Mouse (Mus musculus) MEL (cell line): ENCODE data around the gene Slc2a1. TPM values are rescaled to one million over a fixed set of nuclear protein-coding genes. Genes with fewer than 3 reads are reported as not detected.

Experiments
- DNase-seq: peaks from one replicate; pipeline ENCODE4 v3.0.0; 2011; ENCODE audit warnings: low read depth, low spot score
- H3K27ac ChIP-seq: 2 replicates; pipeline ENCODE4 v1.5.1; 2012; ENCODE audit warnings: low read depth, mild to moderate bottlenecking, control low read depth, low read length, moderate library complexity; ENCODE audit not compliant: control insufficient read depth
- H3K27me3 ChIP-seq, 2 experiments: fragments of 150-350 bp in 1 of 2; sonication (generic) in 1 of 2; 2 replicates each; pipeline ENCODE4 v1.6.1; 2012; ENCODE audit warnings: low read length in 2 of 2, mild to moderate bottlenecking in 2 of 2, improper control_type of control experiment in 1 of 2, moderate library complexity in 1 of 2; ENCODE audit not compliant: insufficient read depth in 2 of 2, control insufficient read depth in 1 of 2
- H3K36me3 ChIP-seq, 2 experiments: 2 replicates each; pipeline ENCODE4 v1.6.1; 2012 to 2014; ENCODE audit warnings: low read length in 2 of 2, improper control_type of control experiment in 1 of 2, inconsistent platforms in 1 of 2, mild to moderate bottlenecking in 1 of 2; ENCODE audit not compliant: insufficient read depth in 2 of 2, control insufficient read depth in 1 of 2
- H3K4me1 ChIP-seq, 2 experiments: fragments of 150-350 bp in 1 of 2; sonication (generic) in 1 of 2; 2 replicates each; pipeline ENCODE4 v1.6.1; 2012; ENCODE audit warnings: low read length in 2 of 2, improper control_type of control experiment in 1 of 2, mild to moderate bottlenecking in 1 of 2; ENCODE audit not compliant: insufficient read depth in 2 of 2, control insufficient read depth in 1 of 2
- H3K4me3 ChIP-seq, 2 experiments: fragments of 150-350 bp in 1 of 2; sonication (generic) in 1 of 2; 2 replicates each; pipeline ENCODE4 v1.5.1; 2012; ENCODE audit warnings: low read depth in 2 of 2, low read length in 2 of 2, mild to moderate bottlenecking in 2 of 2, moderate library complexity in 2 of 2, control low read depth in 1 of 2, improper control_type of control experiment in 1 of 2; ENCODE audit not compliant: control insufficient read depth in 1 of 2, insufficient read depth in 1 of 2
- H3K79me2 ChIP-seq: 2 replicates; pipeline ENCODE4 v1.6.1; 2012; ENCODE audit warnings: mild to moderate bottlenecking, low read length, moderate library complexity; ENCODE audit not compliant: control insufficient read depth, poor library complexity, insufficient read depth
- H3K9ac ChIP-seq: 2 replicates; pipeline ENCODE4 v1.6.1; 2012; ENCODE audit warnings: low read depth, mild to moderate bottlenecking, control low read depth, low read length, moderate library complexity; ENCODE audit not compliant: control insufficient read depth, poor library complexity, severe bottlenecking
- H3K9me3 ChIP-seq: fragments of 150-350 bp; sonication (generic); replicated peaks from 2 replicates; pipeline ENCODE4 v1.6.1; 2012; ENCODE audit warnings: mild to moderate bottlenecking, low read length, improper control_type of control experiment, moderate library complexity; ENCODE audit not compliant: insufficient read depth
- BHLHE40 ChIP-seq: IDR thresholded peaks from 2 replicates; pipeline ENCODE4 v1.6.1; 2012; ENCODE audit warnings: low read depth, mild to moderate bottlenecking, inconsistent platforms, low read length, improper control_type of control experiment, borderline replicate concordance
- CHD1 ChIP-seq: IDR thresholded peaks from 2 replicates; pipeline ENCODE4 v1.6.1; 2012; ENCODE audit warnings: low read depth, mild to moderate bottlenecking, inconsistent platforms, low read length, improper control_type of control experiment
- CHD2 ChIP-seq: IDR thresholded peaks from 2 replicates; pipeline ENCODE4 v1.6.1; 2011; ENCODE audit warnings: low read length, improper control_type of control experiment
- CTCF ChIP-seq, 3 experiments: IDR thresholded peaks in 2 of 3; conservative IDR thresholded peaks in 1 of 3; 2 replicates each; pipeline ENCODE4 v1.5.1; 2011 to 2012; ENCODE audit warnings: low read length in 3 of 3, low read depth in 2 of 3, mild to moderate bottlenecking in 2 of 3, improper control_type of control experiment in 1 of 3, inconsistent platforms in 1 of 3, mixed read lengths in 1 of 3, moderate library complexity in 1 of 3; ENCODE audit not compliant: control insufficient read depth in 1 of 3, insufficient read depth in 1 of 3, poor library complexity in 1 of 3, severe bottlenecking in 1 of 3
- E2F4 ChIP-seq: IDR thresholded peaks from 2 replicates; pipeline ENCODE4 v1.6.1; 2011; ENCODE audit warnings: low read depth, low read length, improper control_type of control experiment, borderline replicate concordance
- ELF1 ChIP-seq: IDR thresholded peaks from 2 replicates; pipeline ENCODE4 v1.6.1; 2014; ENCODE audit warnings: low read depth, mild to moderate bottlenecking, inconsistent platforms, low read length, improper control_type of control experiment, moderate library complexity
- EP300 ChIP-seq, 2 experiments: IDR thresholded peaks; 2 replicates each; pipeline ENCODE4 v1.6.1; 2011; ENCODE audit warnings: improper control_type of control experiment in 2 of 2, low read length in 2 of 2, low read depth in 1 of 2, mild to moderate bottlenecking in 1 of 2
- ETS1 ChIP-seq: IDR thresholded peaks from 2 replicates; pipeline ENCODE4 v1.6.1; 2012; ENCODE audit warnings: low read depth, mild to moderate bottlenecking, inconsistent platforms, low read length, improper control_type of control experiment, moderate library complexity
- GABPA ChIP-seq: IDR thresholded peaks from 2 replicates; pipeline ENCODE4 v1.6.1; 2012; ENCODE audit warnings: low read depth, mild to moderate bottlenecking, inconsistent platforms, low read length, improper control_type of control experiment, moderate library complexity
- HCFC1 ChIP-seq: IDR thresholded peaks from 2 replicates; pipeline ENCODE4 v1.6.1; 2012; ENCODE audit warnings: low read depth, mild to moderate bottlenecking, inconsistent platforms, low read length, improper control_type of control experiment, moderate library complexity
- MAFK ChIP-seq: IDR thresholded peaks from 2 replicates; pipeline ENCODE4 v1.6.1; 2011; ENCODE audit warnings: low read depth, mild to moderate bottlenecking, low read length, improper control_type of control experiment, borderline replicate concordance
- MAX ChIP-seq: IDR thresholded peaks from 2 replicates; pipeline ENCODE4 v1.6.1; 2011; ENCODE audit warnings: low read length, improper control_type of control experiment
- MAZ ChIP-seq: IDR thresholded peaks from 2 replicates; pipeline ENCODE4 v1.6.1; 2012; ENCODE audit warnings: low read depth, mild to moderate bottlenecking, inconsistent platforms, low read length, improper control_type of control experiment
- MXI1 ChIP-seq: IDR thresholded peaks from 2 replicates; pipeline ENCODE4 v1.6.1; 2011; ENCODE audit warnings: mild to moderate bottlenecking, low read depth, low read length, improper control_type of control experiment
- MYB ChIP-seq: IDR thresholded peaks from 2 replicates; pipeline ENCODE4 v1.6.1; 2011; ENCODE audit warnings: mild to moderate bottlenecking, low read depth, low read length, improper control_type of control experiment
- MYC ChIP-seq: IDR thresholded peaks from 2 replicates; pipeline ENCODE4 v1.6.1; 2011; ENCODE audit warnings: low read depth, mild to moderate bottlenecking, low read length, improper control_type of control experiment, moderate library complexity
- NRF1 ChIP-seq: IDR thresholded peaks from 2 replicates; pipeline ENCODE4 v1.6.1; 2014; ENCODE audit warnings: low read depth, mild to moderate bottlenecking, inconsistent platforms, low read length, improper control_type of control experiment, moderate library complexity; ENCODE audit not compliant: poor library complexity, insufficient read depth, severe bottlenecking
- POLR2AphosphoS2 ChIP-seq: IDR thresholded peaks from 2 replicates; pipeline ENCODE4 v1.6.1; 2011; ENCODE audit warnings: low read length, improper control_type of control experiment
- POLR2AphosphoS5 ChIP-seq: IDR thresholded peaks from 2 replicates; pipeline ENCODE4 v1.6.1; 2012; ENCODE audit warnings: low read depth, borderline replicate concordance, mild to moderate bottlenecking, inconsistent platforms, low read length, moderate library complexity, mixed read lengths
- RAD21 ChIP-seq: IDR thresholded peaks from 2 replicates; pipeline ENCODE4 v1.6.1; 2011; ENCODE audit warnings: mild to moderate bottlenecking, low read depth, low read length, improper control_type of control experiment
- RCOR1 ChIP-seq: IDR thresholded peaks from 2 replicates; pipeline ENCODE4 v1.6.1; 2012; ENCODE audit warnings: low read depth, mild to moderate bottlenecking, inconsistent platforms, low read length, improper control_type of control experiment
- SIN3A ChIP-seq: IDR thresholded peaks from 2 replicates; pipeline ENCODE4 v1.6.1; 2012; ENCODE audit warnings: low read length, improper control_type of control experiment, inconsistent platforms
- SMC3 ChIP-seq: IDR thresholded peaks from 2 replicates; pipeline ENCODE4 v1.6.1; 2011; ENCODE audit warnings: low read depth, low read length, improper control_type of control experiment
- TAL1 ChIP-seq: IDR thresholded peaks from 2 replicates; pipeline ENCODE4 v1.6.1; 2012; ENCODE audit warnings: mild to moderate bottlenecking, inconsistent platforms, low read length, moderate library complexity, mixed read lengths
- TBP ChIP-seq: IDR thresholded peaks from 2 replicates; pipeline ENCODE4 v1.8.0; 2011; ENCODE audit warnings: low read depth, low read length, improper control_type of control experiment
- USF1 ChIP-seq: IDR thresholded peaks from 2 replicates; pipeline ENCODE4 v1.6.1; 2014; ENCODE audit warnings: low read depth, mild to moderate bottlenecking, inconsistent platforms, low read length, improper control_type of control experiment, moderate library complexity
- USF2 ChIP-seq, 2 experiments: IDR thresholded peaks; 2 replicates each; pipeline ENCODE4 v1.6.1; 2011 to 2012; ENCODE audit warnings: improper control_type of control experiment in 2 of 2, low read length in 2 of 2, borderline replicate concordance in 1 of 2, inconsistent platforms in 1 of 2, low read depth in 1 of 2, mild to moderate bottlenecking in 1 of 2; ENCODE audit not compliant: insufficient read depth in 1 of 2
- ZC3H11A ChIP-seq: IDR thresholded peaks from 2 replicates; pipeline ENCODE4 v1.6.1; 2012; ENCODE audit warnings: low read depth, mild to moderate bottlenecking, inconsistent platforms, low read length, improper control_type of control experiment
- ZKSCAN1 ChIP-seq: IDR thresholded peaks from 2 replicates; pipeline ENCODE4 v1.6.1; 2012; ENCODE audit warnings: low read depth, mild to moderate bottlenecking, inconsistent platforms, low read length, improper control_type of control experiment, moderate library complexity
- ZNF384 ChIP-seq: IDR thresholded peaks from 2 replicates; pipeline ENCODE4 v1.6.1; 2012; ENCODE audit warnings: low read depth, mild to moderate bottlenecking, inconsistent platforms, low read length, improper control_type of control experiment
- polyA plus RNA-seq, 2 experiments: library from polyadenylated mRNA; stranded (reverse) in 1 of 2; unstranded in 1 of 2; fragments of >175 nt in 1 of 2; fragments of >200 nt in 1 of 2; gene quantifications; 2 replicates each; pipeline versions ENCODE4 v1.2.1 to v1.2.4; 2012; ENCODE audit warnings: low replicate concordance in 2 of 2, low read depth in 1 of 2; ENCODE audit not compliant: insufficient read length in 2 of 2, insufficient read depth in 1 of 2, missing spikeins in 1 of 2
- total RNA-seq: library from RNA; depleted of rRNA; stranded (reverse); fragments of 300-350 nt; gene quantifications from 2 replicates; pipeline ENCODE4 v1.2.3, GENCODE M21; 2012

Slc2a1 gene
- total and polyA plus RNA-seq, 3 experiments = 15.9 to 99.5 TPM; not detected in 1

GRCm38 (mm10) chr4:119141191-119141590, 32.7 kb downstream of the Slc2a1 start:
- no peak for DNase-seq
- H3K27me3 ChIP-seq = no peaks in the 10 kb centered on the region
- no peak for TF ChIP-seq MAFK
- no peaks in the 10 kb centered on the region for H3K79me2 ChIP-seq
- H3K9me3 ChIP-seq = no peaks in the 10 kb centered on the region
- H3K36me3 ChIP-seq = peaks cover 0 to 3% of the 10 kb centered on the region in 2 experiments
- H3K27ac ChIP-seq = no peak overlapping the region
- H3K4me1 ChIP-seq = peaks cover 3 to 7% of the 10 kb centered on the region in 2 experiments
- H3K4me3 ChIP-seq = no peak overlapping the region
- no peak overlapping the region for H3K9ac ChIP-seq

GRCm38 (mm10) chr4:119142230-119142871, 33.8 kb downstream of the Slc2a1 start:
- Histone ChIP-seq H3K27ac (no peak overlapping the region), H3K9ac (peak overlapping the region; percentile 40), H3K9me3 (no peaks in the 10 kb centered on the region), H3K27me3 (no peaks in the 10 kb centered on the region), H3K79me2 (no peaks in the 10 kb centered on the region), H3K4me3 (peak overlapping the region; percentile 19 to 65; a peak in 2 of 4 replicates), H3K36me3 (peaks cover 0 to 3% of the 10 kb centered on the region in 2 experiments; a peak in 2 of 4 replicates), H3K4me1 (peaks cover 3 to 4% of the 10 kb centered on the region in 2 experiments; a peak in 3 of 4 replicates)
- DNase-seq = peak; percentile 89
- TF ChIP-seq TBP = no peak
- TF ChIP-seq E2F4 = no peak
- peak in 1 of 2 experiments; percentile 53; a peak in 1 of 4 replicates for TF ChIP-seq USF2 (IDR thresholded peaks at IDR 0.05; ENCODE audit: borderline replicate concordance in 1 of 2, insufficient read depth in 1 of 2, low read depth in 1 of 2, low read length in 2 of 2)
- 0 out of 2 replicates have a peak, but pooled peaks have one; percentile 27 for TF ChIP-seq RCOR1
- peak; percentile 68 for TF ChIP-seq ZC3H11A
- no peak for TF ChIP-seq CHD1
- TF ChIP-seq MXI1 = peak; percentile 88
- TF ChIP-seq GABPA = no peak
- peak; percentile 49; the same call in 1 of the 2 replicates for TF ChIP-seq HCFC1
- no peak for TF ChIP-seq POLR2AphosphoS5
- TF ChIP-seq EP300 (IDR thresholded peaks at IDR 0.05; ENCODE audit: low read depth in 1 of 2, low read length in 2 of 2) = no peak
- no peak for TF ChIP-seq CHD2
- peak; percentile 65; the same call in 1 of the 2 replicates for TF ChIP-seq SIN3A
- TF ChIP-seq MAX = peak; percentile 91
- peak; percentile 91 for TF ChIP-seq USF1
- peak; percentile 66 to 92 (median 89) for TF ChIP-seq CTCF (IDR thresholded peaks at IDR 0.05 in 2 of 3, conservative IDR thresholded peaks at IDR 0.05 in 1 of 3; ENCODE audit: control insufficient read depth in 1 of 3, insufficient read depth in 1 of 3, low read depth in 2 of 3, low read length in 3 of 3, poor library complexity in 1 of 3, severe bottlenecking in 1 of 3)
- TF ChIP-seq ZKSCAN1 = no peak
- TF ChIP-seq NRF1 = no peak
- no peak for TF ChIP-seq MAZ
- TF ChIP-seq RAD21 = peak; percentile 62
- no peak for TF ChIP-seq ZNF384
- TF ChIP-seq POLR2AphosphoS2 = no peak
- TF ChIP-seq ELF1 = no peak
- peak; percentile 31; the same call in 1 of the 2 replicates for TF ChIP-seq ETS1
- TF ChIP-seq TAL1 = no peak
- no peak for TF ChIP-seq MYB
- peak; percentile 90 for TF ChIP-seq SMC3
- TF ChIP-seq BHLHE40 = peak; percentile 98
- peak; percentile 98 for TF ChIP-seq MYC
